Mouse (Mus musculus) kidney, adult 2 months (tissue): ENCODE measurements at regions not wholly inside any gene's neighbourhood (a gene's known extent, or its start where the extent isn't known, plus 50 kb on each side); places are given as distances from the start of the nearest gene placed in this dataset.

Experiments
- DNase-seq: peaks from one replicate; pipeline ENCODE4 v3.0.0; 2021
- H3K27ac ChIP-seq: fragments of 200-500 bp; 2 replicates; pipeline ENCODE4 v1.5.1; 2012; ENCODE audit warnings: low read depth, low read length, control low read depth, inconsistent platforms; ENCODE audit not compliant: insufficient read depth
- H3K27me3 ChIP-seq: fragments of 200-500 bp; replicated peaks from 2 replicates; pipeline ENCODE4 v1.6.1; 2012; ENCODE audit warnings: mild to moderate bottlenecking, moderate library complexity, low read length, inconsistent platforms; ENCODE audit not compliant: control insufficient read depth, insufficient read depth
- H3K36me3 ChIP-seq: fragments of 200-500 bp; 2 replicates; pipeline ENCODE4 v1.6.1; 2012; ENCODE audit warnings: mild to moderate bottlenecking, moderate library complexity, low read length, inconsistent platforms; ENCODE audit not compliant: control insufficient read depth, insufficient read depth
- H3K4me1 ChIP-seq: fragments of 200-500 bp; 2 replicates; pipeline ENCODE4 v1.6.1; 2011; ENCODE audit warnings: low read length; ENCODE audit not compliant: control insufficient read depth, insufficient read depth
- H3K4me3 ChIP-seq: fragments of 200-500 bp; 2 replicates; pipeline ENCODE4 v1.5.1; 2011; ENCODE audit warnings: mild to moderate bottlenecking, low read depth, low read length, control low read depth; ENCODE audit not compliant: insufficient read depth
- CTCF ChIP-seq: fragments of 200-500 bp; conservative IDR thresholded peaks from 2 replicates; pipeline ENCODE4 v1.5.1; 2011; ENCODE audit warnings: low read depth, mild to moderate bottlenecking, control low read depth, low read length, moderate library complexity, mixed read lengths; ENCODE audit not compliant: insufficient read depth, insufficient read length
- POLR2A ChIP-seq: fragments of 200-500 bp; IDR thresholded peaks from one replicate; pipeline ENCODE4 v1.6.1; 2011; ENCODE audit warnings: low read depth, low read length, control low read depth
- WGBS: fragments of 180-500 bp; shearing (Covaris S2); methylation state at CpG from one replicate; pipeline ENCODE4 v1.1.7; 2018; 5-methylcytosine and 5-hydroxymethylcytosine counted together

GRCm38 (mm10) chr10:84165832-84166567 lies 274.4 kb downstream of the Nuak1 start:
- WGBS, result 49% methylated on average over 10 of the region's 10 CpGs
- no peak for DNase-seq
- Histone ChIP-seq H3K4me1 (no peaks in the 10 kb centered on the region), H3K4me3 (no peak overlapping the region), H3K27me3 (no peaks in the 10 kb centered on the region), H3K27ac (no peak overlapping the region), H3K36me3 (no peaks in the 10 kb centered on the region)
- TF ChIP-seq CTCF (no peak), POLR2A (no peak)

DNA sequence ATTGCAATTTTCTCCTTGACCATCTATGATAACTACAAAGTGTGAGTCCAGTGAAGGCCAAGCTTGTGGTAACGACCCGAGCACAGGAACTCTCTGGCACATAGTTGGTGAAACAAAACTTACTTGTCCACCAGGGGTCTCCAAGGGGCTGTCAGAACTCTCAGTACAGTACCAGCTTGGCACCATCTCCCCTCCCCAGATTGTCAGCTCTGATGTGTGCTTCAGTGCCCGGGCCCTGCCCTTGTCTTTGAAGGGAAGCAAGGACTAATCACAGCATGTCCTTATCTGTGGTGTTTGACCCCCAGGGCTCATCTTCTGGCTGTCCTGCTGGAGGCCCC lies 273.9 kb downstream of the Nuak1 start:
- peak; percentile 27 for DNase-seq
- Histone ChIP-seq H3K27ac (no peak overlapping the region), H3K4me3 (no peak overlapping the region), H3K4me1 (no peaks in the 10 kb centered on the region), H3K27me3 (no peaks in the 10 kb centered on the region), H3K36me3 (no peaks in the 10 kb centered on the region)
- WGBS, result 36% methylated on average over 3 of the region's 3 CpGs
- TF ChIP-seq POLR2A, result no peak
- 0 out of 2 replicates have a peak, but pooled peaks have one; percentile 6 for TF ChIP-seq CTCF

- no peak for DNase-seq
Observed at GRCm38 (mm10) chr10:84172828-84173321, 267.5 kb downstream of the Nuak1 start.

DNA sequence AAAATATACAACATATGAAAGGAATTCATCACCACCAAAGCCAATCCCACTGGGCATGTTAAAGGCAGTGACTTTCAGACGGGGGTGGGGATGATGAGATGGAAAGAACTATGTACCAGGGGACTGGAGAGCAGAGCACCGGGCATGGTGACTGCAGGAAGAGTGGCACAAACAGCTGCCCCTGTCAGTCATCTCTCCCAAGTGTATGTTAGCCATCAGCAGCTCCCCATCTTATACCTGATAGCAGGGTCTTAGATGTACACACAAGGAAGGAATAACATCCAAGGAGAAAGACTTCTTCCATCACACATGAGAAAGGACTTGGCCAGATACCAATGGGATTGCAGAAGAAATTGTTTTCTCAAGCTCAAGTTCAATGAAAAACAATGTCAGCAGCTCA lies 257.2 kb downstream of the Nuak1 start:
- Histone ChIP-seq H3K4me3 (no peak overlapping the region), H3K4me1 (no peaks in the 10 kb centered on the region), H3K27me3 (no peaks in the 10 kb centered on the region), H3K27ac (no peak overlapping the region), H3K36me3 (no peaks in the 10 kb centered on the region)
- TF ChIP-seq CTCF, result no peak
- TF ChIP-seq POLR2A, result no peak
- 86% methylated on average over 2 of the region's 2 CpGs for WGBS
- no peak for DNase-seq

More at GRCm38 (mm10) chr10:84172828-84173321, 267.5 kb downstream of the Nuak1 start:
- Histone ChIP-seq H3K4me1 (no peaks in the 10 kb centered on the region), H3K36me3 (no peaks in the 10 kb centered on the region), H3K27me3 (no peaks in the 10 kb centered on the region), H3K4me3 (no peak overlapping the region), H3K27ac (no peak overlapping the region)
- TF ChIP-seq CTCF (no peak), POLR2A (no peak)
- 53% methylated on average over 4 of the region's 4 CpGs for WGBS

DNA sequence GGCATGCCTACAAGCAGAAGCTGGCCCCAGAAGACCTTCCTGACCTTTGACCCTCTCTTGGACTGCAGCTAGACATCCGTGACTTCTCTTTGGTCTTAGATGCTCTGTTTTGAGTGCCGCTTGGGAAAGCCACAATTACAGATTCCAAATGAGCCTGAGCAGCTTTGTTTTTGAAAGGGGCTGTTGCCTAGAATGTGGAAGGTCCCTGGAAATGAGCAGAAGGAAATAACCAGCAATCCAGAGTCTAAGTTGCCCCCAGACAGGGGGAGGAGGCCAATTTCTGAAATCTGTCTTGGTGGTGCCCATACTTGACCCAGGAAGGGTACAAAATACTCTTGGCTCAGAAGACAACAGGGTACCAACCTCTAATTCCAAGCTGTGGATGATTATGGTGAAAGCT lies 253.9 kb downstream of the Nuak1 start:
- Histone ChIP-seq H3K36me3 (no peaks in the 10 kb centered on the region), H3K27ac (no peak overlapping the region), H3K4me3 (no peak overlapping the region), H3K27me3 (no peaks in the 10 kb centered on the region), H3K4me1 (no peaks in the 10 kb centered on the region)
- 76% methylated on average over 2 of the region's 2 CpGs for WGBS
- TF ChIP-seq CTCF (no peak), POLR2A (no peak)
- DNase-seq, result no peak

DNA sequence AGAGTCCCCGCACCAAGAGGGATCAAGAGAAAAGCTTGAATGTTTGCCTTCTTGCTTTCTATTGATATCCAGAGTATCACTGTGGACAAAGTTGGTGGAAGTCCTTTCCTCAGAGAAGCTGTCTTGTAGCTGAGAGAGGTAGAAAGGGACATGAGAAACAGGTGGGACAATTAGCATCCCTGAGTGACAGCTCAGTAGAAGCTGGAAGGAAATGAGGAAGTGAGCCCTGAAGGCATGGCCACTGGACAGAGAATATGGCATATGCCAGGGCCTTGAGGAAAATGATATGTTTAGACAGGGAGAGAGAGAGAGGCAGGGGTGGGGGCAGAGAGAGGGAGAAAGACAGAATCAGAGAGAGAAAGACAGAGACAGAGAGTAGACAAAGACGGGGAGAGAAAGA lies 241.4 kb downstream of the Nuak1 start:
- no peaks in the 10 kb centered on the region for H3K36me3 ChIP-seq
- no peak overlapping the region for H3K27ac ChIP-seq
- H3K4me1 ChIP-seq, result no peaks in the 10 kb centered on the region
- DNase-seq, result no peak
- H3K4me3 ChIP-seq, result no peak overlapping the region
- no peaks in the 10 kb centered on the region for H3K27me3 ChIP-seq
- TF ChIP-seq CTCF (no peak), POLR2A (no peak)
- 89% methylated on average over 2 of the region's 2 CpGs for WGBS

DNA sequence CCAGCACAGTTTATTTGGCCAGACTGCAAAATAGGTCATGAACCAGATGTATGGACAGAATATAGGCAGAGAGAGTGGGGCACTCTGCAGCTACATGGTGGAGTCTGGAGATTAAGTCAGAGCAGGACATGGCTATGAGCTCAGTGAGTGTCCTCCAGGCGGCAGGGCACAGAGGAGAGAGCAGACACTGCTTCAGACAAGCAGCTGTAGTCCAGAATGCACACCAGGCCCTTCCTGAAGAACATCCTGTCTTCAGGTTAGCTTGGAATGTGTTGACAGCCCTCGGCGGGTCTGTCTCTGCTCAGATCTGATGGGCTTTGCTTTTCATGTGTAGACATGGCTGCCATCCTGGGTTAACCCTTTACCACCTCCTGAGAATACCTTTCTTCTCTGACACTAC lies 238.6 kb downstream of the Nuak1 start:
- DNase-seq, result no peak
- no peak for TF ChIP-seq POLR2A
- TF ChIP-seq CTCF, result no peak
- 65% methylated on average over 3 of the region's 3 CpGs for WGBS
- no peak overlapping the region for H3K27ac ChIP-seq
- H3K4me3 ChIP-seq, result no peak overlapping the region
- no peaks in the 10 kb centered on the region for H3K4me1 ChIP-seq
- no peaks in the 10 kb centered on the region for H3K36me3 ChIP-seq
- H3K27me3 ChIP-seq, result no peaks in the 10 kb centered on the region
